Mouse (Mus musculus) erythroblast, embryonic 14.5 days (primary cell): ENCODE data around the gene Gm48551.

Source experiments
- GATA1 ChIP-seq: IDR thresholded peaks from 2 replicates; pipeline ENCODE4 v1.6.1; 2012; ENCODE audit warnings: low read length, inconsistent platforms, mixed read lengths
- TAL1 ChIP-seq: IDR thresholded peaks from 3 replicates; pipeline ENCODE4 v1.6.1; 2012; ENCODE audit warnings: low read length, inconsistent platforms, mixed read lengths

DNA sequence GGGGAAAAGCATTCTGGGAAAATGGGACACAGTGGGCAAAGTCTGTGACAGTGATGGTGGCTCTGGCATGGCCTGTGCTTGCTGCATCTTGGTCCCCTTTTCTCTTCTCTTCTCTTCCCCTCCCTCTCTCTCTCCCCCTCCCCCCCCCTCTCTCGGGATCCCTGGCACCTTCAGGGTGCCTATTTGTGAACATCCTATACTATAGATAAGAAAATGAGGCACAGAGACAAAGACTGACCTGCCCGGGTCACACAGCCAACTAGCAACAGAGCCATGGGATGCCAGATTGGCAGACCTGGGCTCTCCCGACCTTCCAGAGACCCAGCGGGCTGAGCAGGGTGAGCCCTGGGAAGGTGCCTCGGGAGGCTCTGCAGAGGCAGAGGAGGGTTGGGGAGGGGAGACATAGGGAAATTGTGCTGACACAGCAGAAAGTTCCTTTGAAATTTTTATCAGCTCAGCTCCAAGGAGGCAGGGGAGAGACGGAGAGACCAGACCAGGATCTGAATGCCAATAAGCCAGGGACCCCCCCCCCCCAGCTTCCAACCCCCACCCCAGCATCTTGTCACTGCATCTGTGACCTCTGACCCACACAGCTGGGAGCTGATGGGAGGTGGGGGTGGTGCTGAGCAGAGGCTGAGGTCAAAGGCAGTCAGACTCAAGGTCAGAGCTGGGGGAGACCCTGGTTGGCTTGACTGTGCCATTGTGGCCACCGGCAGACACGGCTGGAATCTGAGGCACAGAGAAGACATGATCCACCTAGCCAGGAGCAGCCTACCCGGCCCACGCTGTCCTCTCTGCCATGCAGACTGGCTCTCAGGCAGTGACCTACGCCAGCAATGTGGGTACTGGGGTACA lies 34.2 kb downstream of the Gm48551 start:
- TF ChIP-seq TAL1 = no peak
- no peak for TF ChIP-seq GATA1
